Mouse (Mus musculus): ENCODE results near the gene Cd59a. TPM values are rescaled to one million over a fixed set of nuclear protein-coding genes. Genes with fewer than 3 reads are reported as not detected.
A peak's percentile ranks its signal among the peaks of the same experiment; 100 is the strongest.
"Not testable (repeated sequence)": the region's sequence is repeated elsewhere in the genome, so short reads cannot be mapped to it uniquely, and the experiment has no call there.

Gene Cd59a
- polyA plus RNA-seq (2014; fragmentation: Nextera tagmentation; extraction: Ambion mirVana): 9.8 and 11.2 TPM in 2 replicates

DNA sequence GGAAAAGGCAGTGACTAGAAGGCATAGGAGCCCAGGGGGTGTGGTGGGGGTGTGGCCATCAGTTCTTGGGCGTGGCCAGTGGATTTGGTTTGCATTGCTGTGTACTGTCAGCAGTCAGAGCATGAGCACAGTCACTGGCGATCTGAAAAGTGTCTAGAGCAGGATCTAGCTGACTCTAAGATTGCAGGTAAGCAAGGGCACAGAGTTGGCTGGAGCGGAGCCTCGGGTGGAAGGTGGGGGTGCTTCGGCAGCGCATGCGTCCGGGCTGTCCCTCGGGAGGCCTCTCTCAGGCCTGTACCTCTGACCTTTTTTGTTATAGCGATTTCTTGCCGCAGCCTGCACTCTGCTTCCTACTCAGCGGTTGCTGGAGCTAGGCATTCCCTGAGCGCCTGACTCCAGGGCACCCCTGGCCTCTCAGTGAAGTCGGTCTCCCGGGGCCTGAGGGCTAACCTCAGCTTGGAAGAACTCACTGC, at the start of gene Cd59a:
Gene Cd59a (plus strand): TSS at position 61 of the 473 bp plus-strand sequence.
- peak; percentile 79 for DNase-seq
- Histone ChIP-seq H3K36me3 (ENCODE audit: control insufficient read depth, insufficient read depth, low read length) (no peaks in the 10 kb centered on the region), H3K9ac (replicated peaks; ENCODE audit: low read length) (peak within 1 kb of the TSS; percentile 52), H3K4me1 (ENCODE audit: control insufficient read depth, insufficient read depth, low read length) (no peaks in the 10 kb centered on the region), H3K4me3 (replicated peaks; ENCODE audit: low read depth, low read length) (peak within 1 kb of the TSS; percentile 35), H3K9me3 (ENCODE audit: control insufficient read depth, low read length) (no peaks in the 10 kb centered on the region), H3K27me3 (ENCODE audit: control insufficient read depth, insufficient read depth, low read length) (no peaks in the 10 kb centered on the region), H3K4me2 (ENCODE audit: low read length) (peak within 1 kb of the TSS; percentile 65), H3K27ac (replicated peaks; ENCODE audit: low read depth, low read length) (peak within 1 kb of the TSS; percentile 61)
- peak; percentile 85 for ATAC-seq (ENCODE audit: low FRiP score, low TSS enrichment)
- WGBS: 11% methylated on average over 15 of the region's 15 CpGs

DNA sequence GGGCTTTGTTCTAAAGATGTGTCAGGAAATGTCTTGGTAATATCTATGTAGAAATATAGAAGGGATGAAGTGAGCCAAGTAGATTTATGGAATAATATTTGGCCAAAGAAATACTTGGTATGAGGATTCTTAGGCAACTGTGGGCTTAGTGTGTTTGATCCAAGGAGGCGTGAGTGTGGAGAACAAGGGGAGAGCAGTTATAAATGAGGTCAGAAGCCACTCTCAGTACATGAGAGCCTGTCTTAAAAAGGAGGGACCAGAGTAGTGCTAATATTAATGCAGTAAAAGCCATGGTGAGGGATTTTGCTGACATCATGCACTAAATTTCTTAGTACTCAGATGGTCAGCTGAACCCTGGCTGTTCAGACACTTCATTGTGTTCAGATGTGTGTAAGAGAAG, 37.2 kb upstream of the Cd59a start:
- Histone ChIP-seq H3K9ac (replicated peaks; ENCODE audit: low read length) (no peak overlapping the region), H3K4me2 (ENCODE audit: low read length) (no peak overlapping the region), H3K27me3 (ENCODE audit: control insufficient read depth, insufficient read depth, low read length) (no peaks in the 10 kb centered on the region), H3K36me3 (ENCODE audit: control insufficient read depth, insufficient read depth, low read length) (peaks cover 57% of the 10 kb centered on the region), H3K9me3 (ENCODE audit: control insufficient read depth, low read length) (no peaks in the 10 kb centered on the region), H3K4me3 (replicated peaks; ENCODE audit: low read depth, low read length) (no peak overlapping the region), H3K27ac (replicated peaks; ENCODE audit: low read depth, low read length) (no peak overlapping the region), H3K4me1 (ENCODE audit: control insufficient read depth, insufficient read depth, low read length) (no peaks in the 10 kb centered on the region)
- ATAC-seq (ENCODE audit: low FRiP score, low TSS enrichment): no peak
- 95% methylated on average over 1 of the region's 1 CpGs for WGBS
- no peak for DNase-seq

DNA sequence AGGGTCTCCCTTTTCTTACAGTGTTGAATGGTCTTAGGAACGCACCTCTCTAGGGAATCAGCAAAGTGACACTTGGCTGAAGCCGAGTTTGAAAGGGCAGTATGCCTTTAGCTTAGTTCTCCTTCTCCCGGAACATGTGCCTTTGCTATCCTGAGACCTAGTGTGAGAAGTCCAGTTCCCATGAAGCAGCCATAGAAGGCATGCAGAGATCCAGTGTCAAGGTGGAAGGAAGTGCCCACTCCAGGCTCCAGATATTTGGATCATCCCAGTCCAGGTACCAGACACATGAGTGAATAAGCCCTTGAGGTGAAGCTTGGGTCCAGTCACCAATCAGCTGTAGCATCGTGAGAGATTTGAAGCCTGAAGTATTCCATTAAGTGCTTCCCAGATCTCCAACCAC, 36.6 kb upstream of the Cd59a start:
- no peaks in the 10 kb centered on the region for H3K9me3 ChIP-seq (ENCODE audit: control insufficient read depth, low read length)
- DNase-seq: no peak

DNA sequence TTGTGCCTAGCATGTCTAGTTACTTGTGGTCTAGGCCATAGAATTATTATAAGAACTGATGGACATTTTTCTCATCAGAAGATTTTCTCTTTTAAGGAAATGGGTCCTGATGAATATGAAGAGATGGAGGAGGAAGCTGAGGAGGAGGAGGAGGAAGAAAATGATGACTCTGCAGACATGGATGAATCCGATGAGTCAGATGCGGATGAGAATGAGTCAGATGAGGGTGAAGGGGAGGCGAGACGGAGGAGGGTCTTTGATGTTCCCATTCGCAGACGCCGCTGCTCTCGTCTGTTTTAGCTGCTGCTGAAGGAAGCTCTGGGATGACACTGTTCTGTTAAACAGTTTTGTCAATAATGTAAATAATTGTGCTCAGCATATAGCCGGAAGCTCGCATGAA, 35.8 kb upstream of the Cd59a start:
- H3K4me1 ChIP-seq (ENCODE audit: control insufficient read depth, insufficient read depth, low read length): no peaks in the 10 kb centered on the region
- no peak for DNase-seq
- no peak for ATAC-seq (ENCODE audit: low FRiP score, low TSS enrichment)

More for the DNA sequence above, 36.6 kb upstream of the Cd59a start:
- Histone ChIP-seq H3K36me3 (ENCODE audit: control insufficient read depth, insufficient read depth, low read length) (peaks cover 52% of the 10 kb centered on the region), H3K27ac (replicated peaks; ENCODE audit: low read depth, low read length) (no peak overlapping the region), H3K4me2 (ENCODE audit: low read length) (no peak overlapping the region), H3K4me3 (replicated peaks; ENCODE audit: low read depth, low read length) (no peak overlapping the region), H3K27me3 (ENCODE audit: control insufficient read depth, insufficient read depth, low read length) (no peaks in the 10 kb centered on the region), H3K9ac (replicated peaks; ENCODE audit: low read length) (no peak overlapping the region), H3K4me1 (ENCODE audit: control insufficient read depth, insufficient read depth, low read length) (no peaks in the 10 kb centered on the region)
- no peak for ATAC-seq (ENCODE audit: low FRiP score, low TSS enrichment)
- WGBS: 94% methylated on average over 4 of the region's 4 CpGs

DNA sequence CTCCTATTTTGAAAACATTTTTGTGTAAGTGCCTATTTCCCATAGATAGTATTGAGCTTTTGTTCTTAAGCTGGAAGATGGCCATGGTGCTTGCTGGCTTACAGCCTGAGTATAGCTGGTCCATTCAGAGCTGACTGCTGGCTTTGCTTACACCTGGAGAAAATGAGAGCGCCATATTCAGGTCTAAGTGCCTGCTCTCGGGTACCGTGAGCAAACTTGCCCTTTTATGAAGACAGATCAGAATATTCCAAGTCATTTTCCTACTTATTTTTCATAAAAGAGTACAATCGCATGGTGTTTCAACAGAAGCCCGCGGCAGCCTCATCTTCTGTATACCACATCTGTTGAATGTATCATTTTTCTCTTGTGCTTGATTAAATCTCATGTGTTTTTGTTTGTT, 34.6 kb upstream of the Cd59a start:
- Histone ChIP-seq H3K4me2 (ENCODE audit: low read length) (no peak overlapping the region), H3K9me3 (ENCODE audit: control insufficient read depth, low read length) (no peaks in the 10 kb centered on the region), H3K27me3 (ENCODE audit: control insufficient read depth, insufficient read depth, low read length) (no peaks in the 10 kb centered on the region), H3K9ac (replicated peaks; ENCODE audit: low read length) (no peak overlapping the region), H3K4me3 (replicated peaks; ENCODE audit: low read depth, low read length) (no peak overlapping the region), H3K27ac (replicated peaks; ENCODE audit: low read depth, low read length) (no peak overlapping the region), H3K4me1 (ENCODE audit: control insufficient read depth, insufficient read depth, low read length) (no peaks in the 10 kb centered on the region), H3K36me3 (ENCODE audit: control insufficient read depth, insufficient read depth, low read length) (peaks cover 36% of the 10 kb centered on the region)
- ATAC-seq (ENCODE audit: low FRiP score, low TSS enrichment) (no peak), DNase-seq (no peak)
- WGBS: 97% methylated on average over 6 of the region's 6 CpGs

More for the DNA sequence above, 35.8 kb upstream of the Cd59a start:
- 90% methylated on average over 10 of the region's 10 CpGs for WGBS
- Histone ChIP-seq H3K27me3 (ENCODE audit: control insufficient read depth, insufficient read depth, low read length) (no peaks in the 10 kb centered on the region), H3K9me3 (ENCODE audit: control insufficient read depth, low read length) (no peaks in the 10 kb centered on the region), H3K27ac (replicated peaks; ENCODE audit: low read depth, low read length) (no peak overlapping the region), H3K36me3 (ENCODE audit: control insufficient read depth, insufficient read depth, low read length) (peaks cover 44% of the 10 kb centered on the region), H3K4me3 (replicated peaks; ENCODE audit: low read depth, low read length) (no peak overlapping the region), H3K9ac (replicated peaks; ENCODE audit: low read length) (no peak overlapping the region), H3K4me2 (ENCODE audit: low read length) (no peak overlapping the region)

DNA sequence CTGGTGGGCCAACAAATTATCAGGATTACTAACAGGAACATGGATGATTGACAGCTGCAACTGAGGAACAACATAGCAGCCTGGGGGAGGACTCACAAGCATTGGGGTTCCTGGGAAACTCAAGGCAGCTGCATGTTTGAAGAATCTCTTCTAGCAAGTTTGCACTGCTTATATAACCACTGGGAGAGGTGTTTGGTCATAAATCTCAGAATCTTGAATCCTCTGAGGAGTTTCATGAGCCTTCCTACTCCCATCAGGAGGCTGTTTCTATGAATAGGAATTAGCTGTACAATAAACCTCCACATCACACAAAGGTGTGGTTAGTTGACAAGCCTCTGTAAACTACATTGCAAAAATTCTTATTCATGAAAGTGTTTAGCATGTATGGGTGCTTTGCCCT, 32.9 kb upstream of the Cd59a start:
- no peaks in the 10 kb centered on the region for H3K9me3 ChIP-seq (ENCODE audit: control insufficient read depth, low read length)
- ATAC-seq (ENCODE audit: low FRiP score, low TSS enrichment): no peak
- H3K9ac ChIP-seq (replicated peaks; ENCODE audit: low read length): no peak overlapping the region

DNA sequence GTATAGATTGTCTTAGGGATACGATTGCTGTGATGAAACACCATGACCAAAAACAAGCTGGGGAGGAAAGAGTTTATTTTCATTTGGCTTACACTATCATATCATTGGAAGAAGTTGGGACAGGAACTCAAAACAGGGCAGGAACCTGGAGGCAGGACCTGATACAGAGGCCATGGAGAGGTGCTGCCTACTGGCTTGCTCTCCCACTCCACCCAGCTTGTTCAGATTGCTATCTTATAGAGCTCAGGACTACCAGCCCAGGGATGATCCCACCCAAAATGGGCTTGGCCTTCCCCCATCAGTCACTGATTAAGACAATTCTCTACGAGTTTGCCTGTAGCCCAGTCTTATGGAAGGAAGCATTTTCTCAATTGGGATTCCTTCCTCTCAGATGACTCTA, 31.4 kb upstream of the Cd59a start:
- H3K9ac ChIP-seq (replicated peaks; ENCODE audit: low read length): no peak overlapping the region
- H3K36me3 ChIP-seq (ENCODE audit: control insufficient read depth, insufficient read depth, low read length): peaks cover 30% of the 10 kb centered on the region
- no peaks in the 10 kb centered on the region for H3K4me1 ChIP-seq (ENCODE audit: control insufficient read depth, insufficient read depth, low read length)
- H3K27ac ChIP-seq (replicated peaks; ENCODE audit: low read depth, low read length): no peak overlapping the region
- no peak for ATAC-seq (ENCODE audit: low FRiP score, low TSS enrichment)
- no peak overlapping the region for H3K4me3 ChIP-seq (replicated peaks; ENCODE audit: low read depth, low read length)
- 94% methylated on average over 2 of the region's 2 CpGs for WGBS
- H3K9me3 ChIP-seq (ENCODE audit: control insufficient read depth, low read length): no peaks in the 10 kb centered on the region
- DNase-seq: no peak
- no peak overlapping the region for H3K4me2 ChIP-seq (ENCODE audit: low read length)
- no peaks in the 10 kb centered on the region for H3K27me3 ChIP-seq (ENCODE audit: control insufficient read depth, insufficient read depth, low read length)

More for the DNA sequence above, 32.9 kb upstream of the Cd59a start:
- H3K27ac ChIP-seq (replicated peaks; ENCODE audit: low read depth, low read length): no peak overlapping the region
- H3K36me3 ChIP-seq (ENCODE audit: control insufficient read depth, insufficient read depth, low read length): peaks cover 36% of the 10 kb centered on the region
- no peak overlapping the region for H3K4me3 ChIP-seq (replicated peaks; ENCODE audit: low read depth, low read length)
- no peaks in the 10 kb centered on the region for H3K4me1 ChIP-seq (ENCODE audit: control insufficient read depth, insufficient read depth, low read length)
- H3K27me3 ChIP-seq (ENCODE audit: control insufficient read depth, insufficient read depth, low read length): no peaks in the 10 kb centered on the region
- no peak for DNase-seq
- H3K4me2 ChIP-seq (ENCODE audit: low read length): no peak overlapping the region

DNA sequence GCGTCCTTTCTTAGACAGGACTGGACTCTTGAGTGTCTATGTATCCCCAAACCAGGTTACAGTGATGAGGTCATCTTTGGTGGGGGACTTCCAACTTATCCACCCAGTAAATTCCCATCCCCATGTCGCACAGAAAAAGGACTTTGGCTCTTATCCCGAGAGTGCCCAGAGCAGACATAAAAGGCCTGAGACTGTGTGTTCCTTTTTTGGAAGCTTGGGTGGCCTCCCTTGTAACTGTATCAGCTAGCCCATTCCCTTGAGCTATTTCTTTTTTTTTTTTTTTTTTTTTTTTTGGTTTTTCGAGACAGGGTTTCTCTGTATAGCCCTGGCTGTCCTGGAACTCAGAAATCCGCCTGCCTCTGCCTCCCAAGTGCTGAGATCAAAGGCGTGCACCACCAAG, 30.1 kb upstream of the Cd59a start, which contains the start of gene Gm10912:
Gene Gm10912 (plus strand): TSS at position 301 of the 400 bp plus-strand sequence.
- WGBS: 92% methylated on average over 6 of the region's 6 CpGs
- DNase-seq; H3K9me3 ChIP-seq (ENCODE audit: control insufficient read depth, low read length); H3K4me1 ChIP-seq (ENCODE audit: control insufficient read depth, insufficient read depth, low read length); H3K4me2 ChIP-seq (ENCODE audit: low read length); H3K27me3 ChIP-seq (ENCODE audit: control insufficient read depth, insufficient read depth, low read length); H3K27ac ChIP-seq (replicated peaks; ENCODE audit: low read depth, low read length); H3K4me3 ChIP-seq (replicated peaks; ENCODE audit: low read depth, low read length); ATAC-seq (ENCODE audit: low FRiP score, low TSS enrichment); H3K9ac ChIP-seq (replicated peaks; ENCODE audit: low read length): not testable (repeated sequence)
- H3K36me3 ChIP-seq (ENCODE audit: control insufficient read depth, insufficient read depth, low read length): peaks cover 20% of the 10 kb centered on the region

DNA sequence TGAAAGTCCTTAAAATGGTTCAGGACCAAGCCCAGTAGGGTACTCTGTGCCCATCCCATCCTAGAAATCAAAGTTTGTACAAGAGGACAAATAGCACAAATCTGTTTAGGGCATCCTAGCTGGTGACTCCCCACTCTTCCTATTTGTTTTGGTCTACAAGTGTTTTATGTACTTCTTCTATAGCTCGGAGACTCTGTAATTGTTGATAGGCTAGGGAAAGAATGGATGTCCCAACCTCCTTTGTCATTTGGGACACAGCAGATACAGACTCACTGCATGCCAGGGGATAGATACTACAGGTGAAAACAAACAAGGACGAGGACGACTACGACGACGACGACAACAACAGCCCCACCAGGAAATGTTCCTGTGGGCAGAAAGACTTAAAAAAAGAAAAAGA, 27.2 kb upstream of the Cd59a start, which contains the start of gene Gm10799:
Gene Gm10799 (minus strand): TSS at position 101 of the 400 bp plus-strand sequence.
- not testable (repeated sequence) for H3K27ac ChIP-seq (replicated peaks; ENCODE audit: low read depth, low read length); ATAC-seq (ENCODE audit: low FRiP score, low TSS enrichment); H3K4me3 ChIP-seq (replicated peaks; ENCODE audit: low read depth, low read length); H3K4me1 ChIP-seq (ENCODE audit: control insufficient read depth, insufficient read depth, low read length); H3K36me3 ChIP-seq (ENCODE audit: control insufficient read depth, insufficient read depth, low read length); H3K9me3 ChIP-seq (ENCODE audit: control insufficient read depth, low read length); DNase-seq; H3K4me2 ChIP-seq (ENCODE audit: low read length); H3K9ac ChIP-seq (replicated peaks; ENCODE audit: low read length); H3K27me3 ChIP-seq (ENCODE audit: control insufficient read depth, insufficient read depth, low read length)
- 88% methylated on average over 7 of the region's 7 CpGs for WGBS

Measured in midbrain, embryonic 14.5 days (tissue).